26 mouse cellular contexts compared by ENCODE assay signal in the genomic region with DNA sequence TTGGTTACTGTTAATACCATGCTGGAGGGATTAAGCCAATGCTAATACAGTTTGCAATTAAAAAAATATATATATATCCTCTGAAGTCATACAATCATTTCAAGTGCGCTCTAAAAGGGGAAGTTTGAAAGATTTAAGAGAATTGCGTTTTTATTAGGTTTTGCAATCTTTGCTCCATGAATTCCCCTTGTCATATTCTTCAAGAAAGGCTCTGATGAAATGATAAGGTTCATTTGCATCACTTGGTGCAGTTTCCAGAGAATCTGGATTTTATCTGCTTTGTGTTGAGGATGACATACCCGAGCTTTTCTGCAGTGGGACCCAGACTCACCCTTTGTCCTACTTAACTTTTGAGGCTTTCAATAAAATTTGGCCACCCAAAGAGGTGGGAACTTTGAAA.
DNase-seq lines count a peak whose midpoint lies in the region; ATAC-seq and TF ChIP-seq lines count a peak whose summit lies in the region.
"Had no signal": no experiment of that assay in that cellular context is flagged by ENCODE, and none has a peak within 500 bp of the region (broad histone marks: within the 10 kb centered on the region; RNA-seq: fewer than 3 reads in every experiment).

No protein-coding gene starts in this region.

- no peak for ATAC-seq in lung, postnatal 0 days
- ATAC-seq in common myeloid progenitor, adult 5-6 weeks (replicated peaks; ENCODE audit: low read depth, poor library complexity, severe bottlenecking), result peak; percentile 67
- ATAC-seq in monocyte, adult 5-6 weeks (replicated peaks; ENCODE audit: insufficient number of reproducible peaks, low FRiP score, low TSS enrichment, poor library complexity, severe bottlenecking), result peak; percentile 24; the same call in 1 of the 2 replicates
- ATAC-seq: forebrain, embryonic 15.5 days; hindbrain, embryonic 16.5 days; intestine, embryonic 15.5 days; Patski had no signal

- no peak overlapping the region for H3K27ac ChIP-seq in lung, postnatal 0 days (ENCODE audit: low read length)
- peak overlapping the region; percentile 60 for H3K27ac ChIP-seq in macrophage
- H3K27ac ChIP-seq: embryonic facial prominence, embryonic 12.5 days; embryonic facial prominence, embryonic 15.5 days; forebrain, embryonic 15.5 days; heart, adult 2 months; heart, embryonic 10.5 days; heart, embryonic 13.5 days; hindbrain, embryonic 13.5 days; intestine, embryonic 15.5 days had no signal

- H3K9me3 ChIP-seq in lung, postnatal 0 days (ENCODE audit: low read length), result no peaks in the 10 kb centered on the region
- H3K9me3 ChIP-seq: forebrain, embryonic 15.5 days; heart, embryonic 10.5 days had no signal

- DNase-seq in lung, postnatal 0 days (ENCODE audit: low spot score), result peak; percentile 38
- no peak for DNase-seq in lung, adult 2 months
- no peak for DNase-seq in thymus, postnatal 4 days
- DNase-seq in layer of hippocampus, adult 8-10 months (ENCODE audit: low spot score in 2 of 2), result no peak
- no peak for DNase-seq in kidney, adult 8-10 months
- DNase-seq: adrenal gland, adult 2 months; adrenal gland, postnatal 14 days; cerebellum, adult 11 months; cerebellum, adult 2 months; cerebellum, postnatal 14 days; gastrocnemius, postnatal 25 days; heart, adult 2 months; heart, postnatal 14 days; heart, postnatal 4 days had no signal

- H3K79me2 ChIP-seq in macrophage (ENCODE audit: inconsistent target), result no peaks in the 10 kb centered on the region

- no peaks in the 10 kb centered on the region for H3K27me3 ChIP-seq in lung, postnatal 0 days (replicated peaks; ENCODE audit: insufficient read depth, low read length)
- H3K27me3 ChIP-seq: embryonic facial prominence, embryonic 12.5 days; embryonic facial prominence, embryonic 15.5 days; forebrain, embryonic 15.5 days; heart, embryonic 13.5 days; hindbrain, embryonic 13.5 days; intestine, embryonic 15.5 days; Patski had no signal

- H3K4me1 ChIP-seq in lung, postnatal 0 days (ENCODE audit: insufficient read depth, low read depth, low read length), result no peaks in the 10 kb centered on the region
- H3K4me1 ChIP-seq in lung, adult 2 months (ENCODE audit: control insufficient read depth, insufficient read depth, low read length), result no peaks in the 10 kb centered on the region
- H3K4me1 ChIP-seq: embryonic facial prominence, embryonic 12.5 days; embryonic facial prominence, embryonic 15.5 days; forebrain, embryonic 15.5 days; heart, embryonic 10.5 days; heart, embryonic 13.5 days; hindbrain, embryonic 13.5 days; intestine, embryonic 15.5 days had no signal

- no peaks in the 10 kb centered on the region for H3K36me3 ChIP-seq in lung, postnatal 0 days (ENCODE audit: insufficient read depth, low read length)
- no peaks in the 10 kb centered on the region for H3K36me3 ChIP-seq in macrophage (ENCODE audit: inconsistent target)
- H3K36me3 ChIP-seq: embryonic facial prominence, embryonic 12.5 days; embryonic facial prominence, embryonic 15.5 days; forebrain, embryonic 15.5 days; heart, embryonic 10.5 days; heart, embryonic 13.5 days; hindbrain, embryonic 13.5 days; intestine, embryonic 15.5 days had no signal

- TF ChIP-seq POLR2A in lung, adult 2 months (IDR thresholded peaks at IDR 0.05; ENCODE audit: borderline replicate concordance, extremely low read depth, low read depth, low read length), result no peak

- H3K9ac ChIP-seq in lung, postnatal 0 days (replicated peaks; ENCODE audit: low read depth), result no peak overlapping the region
- H3K9ac ChIP-seq: embryonic facial prominence, embryonic 12.5 days; embryonic facial prominence, embryonic 15.5 days; forebrain, embryonic 15.5 days; heart, embryonic 13.5 days; hindbrain, embryonic 13.5 days; intestine, embryonic 15.5 days had no signal

- no peak overlapping the region for H3K4me2 ChIP-seq in lung, postnatal 0 days (replicated peaks; ENCODE audit: low read depth, low read length)
- H3K4me2 ChIP-seq: embryonic facial prominence, embryonic 12.5 days; embryonic facial prominence, embryonic 15.5 days; forebrain, embryonic 15.5 days; heart, embryonic 13.5 days; hindbrain, embryonic 13.5 days; intestine, embryonic 15.5 days had no signal

- WGBS in lung, postnatal 0 days, result 56% methylated on average over 3 of the region's 3 CpGs
- WGBS in lung, adult 2 months, result 61% methylated on average over 3 of the region's 3 CpGs
- 0% methylated on average over 3 of the region's 3 CpGs for WGBS in macrophage (ENCODE audit: missing documents)

- no peak for TF ChIP-seq CTCF in lung, postnatal 0 days (IDR thresholded peaks at IDR 0.05)
- TF ChIP-seq CTCF in lung, adult 2 months (IDR thresholded peaks at IDR 0.05; ENCODE audit: insufficient read depth, low read length), result no peak

- no peak for TF ChIP-seq EP300 in lung, postnatal 0 days (IDR thresholded peaks at IDR 0.05)

- H3K4me3 ChIP-seq in lung, postnatal 0 days (ENCODE audit: low read depth, low read length), result no peak overlapping the region
- no peak overlapping the region for H3K4me3 ChIP-seq in lung, adult 2 months (replicated peaks; ENCODE audit: extremely low read depth, low read depth, low read length)
- H3K4me3 ChIP-seq in macrophage (ENCODE audit: inconsistent target), result no peak overlapping the region
- H3K4me3 ChIP-seq: embryonic facial prominence, embryonic 12.5 days; embryonic facial prominence, embryonic 15.5 days; forebrain, embryonic 15.5 days; heart, adult 2 months; heart, embryonic 10.5 days; heart, embryonic 13.5 days; hindbrain, embryonic 13.5 days; intestine, embryonic 15.5 days had no signal
